Mouse (Mus musculus) heart, embryonic 15.5 days (tissue): ENCODE results near the gene Vsig2. TPM values are rescaled to one million over a fixed set of nuclear protein-coding genes. Genes with fewer than 3 reads are reported as not detected.

Experiments
- ATAC-seq: fragments of 200-750 bp; cut with Nextera tagmentation; replicated peaks from 2 replicates; pipeline ENCODE4 v1.8.0; 2017; ENCODE audit warnings: low read depth, moderate TSS enrichment; ENCODE audit not compliant: insufficient number of reproducible peaks, insufficient read depth, low FRiP score
- H3K27ac ChIP-seq: fragments of 300-500 bp; sonication (generic); 2 replicates; pipeline ENCODE4 v1.5.1; 2015; ENCODE audit warnings: mild to moderate bottlenecking, inconsistent platforms
- H3K27me3 ChIP-seq: fragments of 300-500 bp; sonication (generic); 2 replicates; pipeline ENCODE4 v1.6.1; 2015; ENCODE audit warnings: inconsistent platforms
- H3K36me3 ChIP-seq: fragments of 300-500 bp; sonication (generic); 2 replicates; pipeline ENCODE4 v1.6.1; 2015; ENCODE audit warnings: mild to moderate bottlenecking, inconsistent platforms
- H3K4me1 ChIP-seq: fragments of 300-500 bp; sonication (generic); replicated peaks from 2 replicates; pipeline ENCODE4 v1.6.1; 2015; ENCODE audit warnings: inconsistent platforms
- H3K4me2 ChIP-seq: fragments of 300-500 bp; sonication (generic); 2 replicates; pipeline ENCODE4 v1.6.1; 2015; ENCODE audit warnings: inconsistent platforms, mild to moderate bottlenecking, moderate library complexity
- H3K4me3 ChIP-seq: fragments of 300-500 bp; sonication (generic); 2 replicates; pipeline ENCODE4 v1.5.1; 2015; ENCODE audit warnings: mild to moderate bottlenecking, inconsistent platforms
- H3K9ac ChIP-seq: fragments of 300-500 bp; sonication (generic); 2 replicates; pipeline ENCODE4 v1.6.1; 2015; ENCODE audit warnings: mild to moderate bottlenecking, inconsistent platforms
- H3K9me3 ChIP-seq: fragments of 300-500 bp; sonication (generic); replicated peaks from 2 replicates; pipeline ENCODE4 v1.6.1; 2016; ENCODE audit warnings: inconsistent platforms
- WGBS: fragments of 180-500 bp; shearing (Covaris S2); methylation state at CpG from one replicate; pipeline ENCODE4 v1.1.7; 2015; ENCODE audit warnings: mixed read lengths; 5-methylcytosine and 5-hydroxymethylcytosine counted together
- polyA plus RNA-seq: library from polyadenylated mRNA; unstranded; fragments of >200 nt; fragmentation: Nextera tagmentation; extraction: Ambion mirVana; gene quantifications from 2 replicates; pipeline ENCODE4 v1.2.1, GENCODE M21; 2015

The Vsig2 gene
- polyA plus RNA-seq, 1 experiment from 2014 or later: 2.3 TPM

- Histone ChIP-seq H3K9me3 (no peaks in the 10 kb centered on the region), H3K27me3 (no peaks in the 10 kb centered on the region), H3K27ac (no peak overlapping the region), H3K4me1 (peaks cover 10% of the 10 kb centered on the region), H3K4me3 (no peak overlapping the region), H3K36me3 (peaks cover 35% of the 10 kb centered on the region; the same call in 1 of the 2 replicates), H3K9ac (no peak overlapping the region), H3K4me2 (no peak overlapping the region)
- 94% methylated on average over 8 of the region's 8 CpGs for WGBS
- no peak for ATAC-seq
These were observed 20.1 kb upstream of the Vsig2 start for GRCm38 (mm10) chr9:37518991-37519390.

- no peaks in the 10 kb centered on the region for H3K9me3 ChIP-seq
- no peak overlapping the region for H3K4me2 ChIP-seq
- H3K9ac ChIP-seq: no peak overlapping the region
- ATAC-seq: no peak
- 81% methylated on average over 2 of the region's 2 CpGs for WGBS
- peaks cover 5% of the 10 kb centered on the region; the same call in 1 of the 2 replicates for H3K4me1 ChIP-seq
- H3K27ac ChIP-seq: no peak overlapping the region
- no peak overlapping the region for H3K4me3 ChIP-seq
- peaks cover 35% of the 10 kb centered on the region; the same call in 1 of the 2 replicates for H3K36me3 ChIP-seq
- H3K27me3 ChIP-seq: no peaks in the 10 kb centered on the region
These were observed 19.1 kb upstream of the Vsig2 start for GRCm38 (mm10) chr9:37519995-37520394.

GRCm38 (mm10) chr9:37525461-37525860 is 13.6 kb upstream of the Vsig2 start:
- WGBS: 80% methylated on average over 2 of the region's 2 CpGs
- ATAC-seq: no peak
- H3K27me3 ChIP-seq: peaks cover 18% of the 10 kb centered on the region; the same call in 1 of the 2 replicates
- H3K9me3 ChIP-seq: no peaks in the 10 kb centered on the region
- H3K4me1 ChIP-seq: peaks cover 23% of the 10 kb centered on the region
- no peak overlapping the region for H3K4me3 ChIP-seq
- no peak overlapping the region for H3K9ac ChIP-seq
- H3K4me2 ChIP-seq: no peak overlapping the region
- H3K27ac ChIP-seq: no peak overlapping the region
- H3K36me3 ChIP-seq: peaks cover 17% of the 10 kb centered on the region; the same call in 1 of the 2 replicates

- ATAC-seq: no peak
These were observed 12.3 kb upstream of the Vsig2 start for GRCm38 (mm10) chr9:37526443-37527395.

GRCm38 (mm10) chr9:37527396-37528224 is 11.4 kb upstream of the Vsig2 start, which contains the start of gene Esam:
TSS of gene Esam (plus strand) at chr9:37528078.
- peaks cover 34% of the 10 kb centered on the region for H3K4me1 ChIP-seq
- ATAC-seq: peak; percentile 64
- H3K36me3 ChIP-seq: peaks cover 8% of the 10 kb centered on the region; the same call in 1 of the 2 replicates
- peaks cover 22% of the 10 kb centered on the region; the same call in 1 of the 2 replicates for H3K27me3 ChIP-seq
- no peaks in the 10 kb centered on the region for H3K9me3 ChIP-seq
- H3K9ac ChIP-seq: peak within 1 kb of the TSS; percentile 53
- 7% methylated on average over 41 of the region's 41 CpGs for WGBS
- peak within 1 kb of the TSS; percentile 50 for H3K4me3 ChIP-seq
- H3K27ac ChIP-seq: peak within 1 kb of the TSS; percentile 84
- peak within 1 kb of the TSS; percentile 85 for H3K4me2 ChIP-seq

More at GRCm38 (mm10) chr9:37526443-37527395, 12.3 kb upstream of the Vsig2 start:
- Histone ChIP-seq H3K4me1 (peaks cover 34% of the 10 kb centered on the region), H3K27me3 (peaks cover 18% of the 10 kb centered on the region; the same call in 1 of the 2 replicates), H3K9ac (no peak overlapping the region), H3K36me3 (peaks cover 10% of the 10 kb centered on the region; the same call in 1 of the 2 replicates), H3K4me3 (peak overlapping the region; percentile 50), H3K4me2 (peak overlapping the region; percentile 85), H3K9me3 (no peaks in the 10 kb centered on the region), H3K27ac (0 out of 2 replicates have a peak overlapping the region, but pooled peaks have one; percentile 0)
- WGBS: 31% methylated on average over 21 of the region's 21 CpGs

- Histone ChIP-seq H3K4me3 (peak overlapping the region; percentile 50), H3K4me1 (peaks cover 34% of the 10 kb centered on the region), H3K27ac (peak overlapping the region; percentile 84), H3K4me2 (peak overlapping the region; percentile 85), H3K9ac (peak overlapping the region; percentile 40; the same call in 1 of the 2 replicates), H3K36me3 (no peaks in the 10 kb centered on the region; the same call in 1 of the 2 replicates), H3K27me3 (peaks cover 22% of the 10 kb centered on the region; the same call in 1 of the 2 replicates), H3K9me3 (no peaks in the 10 kb centered on the region)
- ATAC-seq: no peak
- 32% methylated on average over 9 of the region's 9 CpGs for WGBS
These were observed 10.7 kb upstream of the Vsig2 start for GRCm38 (mm10) chr9:37528225-37528970.

GRCm38 (mm10) chr9:37530031-37530887 is 8.8 kb upstream of the Vsig2 start:
- H3K36me3 ChIP-seq: no peaks in the 10 kb centered on the region
- H3K9me3 ChIP-seq: no peaks in the 10 kb centered on the region
- peaks cover 34% of the 10 kb centered on the region for H3K4me1 ChIP-seq
- peak overlapping the region; percentile 85 for H3K4me2 ChIP-seq
- 1% methylated on average over 32 of the region's 32 CpGs for WGBS
- H3K27me3 ChIP-seq: peaks cover 22% of the 10 kb centered on the region; the same call in 1 of the 2 replicates
- peak; percentile 72 for ATAC-seq
- peak overlapping the region; percentile 84 for H3K27ac ChIP-seq
- peak overlapping the region; percentile 50 for H3K4me3 ChIP-seq
- H3K9ac ChIP-seq: peak overlapping the region; percentile 53

GRCm38 (mm10) chr9:37530888-37531705 is 8.0 kb upstream of the Vsig2 start:
- Histone ChIP-seq H3K36me3 (no peaks in the 10 kb centered on the region), H3K4me1 (peaks cover 34% of the 10 kb centered on the region), H3K9me3 (no peaks in the 10 kb centered on the region), H3K27ac (peak overlapping the region; percentile 82), H3K4me3 (peak overlapping the region; percentile 50), H3K4me2 (peak overlapping the region; percentile 85), H3K9ac (peak overlapping the region; percentile 53), H3K27me3 (peaks cover 22% of the 10 kb centered on the region; the same call in 1 of the 2 replicates)
- 0 out of 2 replicates have a peak, but pooled peaks have one; percentile 28 for ATAC-seq
- WGBS: 4% methylated on average over 31 of the region's 31 CpGs

- H3K36me3 ChIP-seq: no peaks in the 10 kb centered on the region
- H3K4me3 ChIP-seq: no peak overlapping the region
- H3K9ac ChIP-seq: no peak overlapping the region
- H3K27me3 ChIP-seq: 0 out of 2 replicates have a peak, but pooled peaks cover 3% of the 10 kb centered on the region
- no peaks in the 10 kb centered on the region for H3K9me3 ChIP-seq
- 68% methylated on average over 4 of the region's 4 CpGs for WGBS
- H3K4me1 ChIP-seq: peaks cover 22% of the 10 kb centered on the region
- no peak overlapping the region for H3K4me2 ChIP-seq
- H3K27ac ChIP-seq: no peak overlapping the region
- no peak for ATAC-seq
These were observed 2.2 kb upstream of the Vsig2 start for GRCm38 (mm10) chr9:37536851-37537250.
